Mouse (Mus musculus) spleen, adult 18-20 months (tissue): ENCODE data around the gene Mmp19.
"Not testable (repeated sequence)": the region's sequence is repeated elsewhere in the genome, so short reads cannot be mapped to it uniquely, and the experiment has no call there.

Experiments used
- DNase-seq, 2 experiments: peaks; one replicate each; pipeline ENCODE4 v3.0.0; 2022; ENCODE audit warnings: mixed read lengths in 2 of 2

Gene Mmp19

DNA sequence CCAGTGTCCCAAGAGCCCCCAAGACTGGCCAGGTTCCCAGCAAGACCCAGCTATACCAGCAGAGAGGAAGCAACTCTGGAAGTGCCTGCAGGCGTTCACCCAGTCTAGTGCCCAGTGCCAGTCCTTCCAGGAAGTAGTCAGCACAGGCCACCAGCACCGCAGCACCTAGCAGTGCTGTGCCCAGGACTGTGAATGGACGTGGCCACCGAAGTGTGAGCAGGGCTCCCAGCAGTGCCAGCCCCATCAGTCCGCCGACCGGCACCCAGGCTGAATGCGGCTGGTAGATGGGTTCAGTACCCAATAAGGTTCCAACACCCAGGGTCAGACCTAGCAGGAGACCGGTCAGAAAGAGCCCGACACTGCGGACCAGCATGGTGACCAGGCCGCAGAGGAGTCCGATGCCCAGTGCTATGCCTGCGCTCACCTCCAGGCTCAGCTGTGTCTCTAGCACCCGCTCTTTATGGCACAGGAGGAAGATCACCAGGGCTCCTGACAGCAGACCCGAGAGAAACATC lies 11.3 kb downstream of the Mmp19 start:
- DNase-seq: no peak

GRCm38 (mm10) chr10:128802956-128803355 lies 12.2 kb downstream of the Mmp19 start:
- no peak for DNase-seq

- DNase-seq: no peak
These were observed 12.7 kb downstream of the Mmp19 start for GRCm38 (mm10) chr10:128803361-128803760.

GRCm38 (mm10) chr10:128803771-128804270 lies 13.1 kb downstream of the Mmp19 start, which contains the start of gene Dnajc14:
Dnajc14 (plus strand) TSS chr10:128804062.
- peak in 1 of 2 experiments; percentile 13 for DNase-seq

DNA sequence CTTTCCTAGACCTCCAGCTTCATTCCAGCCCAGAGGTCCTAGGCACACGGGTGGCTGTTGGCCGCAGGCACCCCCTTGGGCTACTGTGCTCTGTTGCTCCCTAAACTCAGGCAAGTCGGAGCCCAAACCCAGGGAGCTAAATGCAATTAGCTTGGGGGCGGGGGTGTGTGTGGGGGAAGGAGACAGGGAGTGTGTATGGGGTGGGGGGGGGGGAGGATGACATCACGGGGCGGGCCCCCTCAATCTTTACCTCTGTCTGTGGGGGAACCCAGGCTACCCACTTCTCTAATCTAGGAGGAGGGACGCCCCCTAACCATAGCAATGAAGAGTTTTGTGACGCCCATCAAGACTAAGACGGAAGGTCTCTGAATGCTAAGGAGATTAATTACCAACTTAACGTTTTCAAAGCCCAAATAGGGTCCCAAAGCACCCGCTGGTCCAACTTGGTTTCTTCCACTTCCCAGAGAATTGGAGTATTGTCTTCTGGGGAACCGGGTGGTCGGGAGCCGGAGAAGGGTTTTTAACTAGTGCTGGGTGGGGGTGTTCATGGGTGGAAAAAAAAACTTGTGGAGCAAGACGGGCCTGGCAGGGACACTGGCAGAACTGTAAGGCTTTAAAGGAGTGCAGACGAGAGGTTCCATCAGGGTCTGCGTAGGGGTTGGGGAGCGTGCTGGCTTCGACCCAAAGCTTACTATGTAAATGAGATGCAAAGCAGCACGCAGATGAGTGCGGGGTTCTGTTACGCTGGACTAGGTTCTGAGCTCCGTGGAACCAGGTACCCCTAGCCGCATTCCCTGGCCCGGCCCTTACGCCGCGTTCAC lies 13.8 kb downstream of the Mmp19 start, which contains the start of gene Tmem198b:
TSS of gene Tmem198b (minus strand) at position 100 of the 821 bp plus-strand sequence.
- DNase-seq: peak; percentile 52 to 60

GRCm38 (mm10) chr10:128805092-128806000 lies 14.6 kb downstream of the Mmp19 start:
- DNase-seq: peak; percentile 91 to 93

GRCm38 (mm10) chr10:128806086-128806485 lies 15.4 kb downstream of the Mmp19 start:
- no peak for DNase-seq

DNA sequence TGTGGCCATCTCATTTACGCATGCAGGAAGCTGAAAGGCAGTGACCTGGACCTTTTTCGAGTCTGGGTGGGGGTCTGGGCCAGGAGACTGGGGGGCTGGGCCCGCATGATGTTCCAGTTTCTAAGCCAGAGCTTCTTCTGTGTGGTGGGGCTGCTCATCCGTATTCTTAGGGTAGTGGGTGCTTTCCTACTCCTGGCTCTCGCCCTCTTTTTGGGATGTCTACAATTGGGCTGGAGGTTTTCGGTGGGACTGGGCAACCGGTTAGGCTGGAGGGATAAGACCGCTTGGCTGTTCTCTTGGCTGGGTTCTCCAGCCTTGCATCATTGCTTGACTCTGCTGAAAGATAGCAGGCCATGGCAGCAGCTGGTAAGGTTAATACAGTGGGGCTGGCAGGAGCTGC lies 16.3 kb downstream of the Mmp19 start:
- no peak for DNase-seq

DNA sequence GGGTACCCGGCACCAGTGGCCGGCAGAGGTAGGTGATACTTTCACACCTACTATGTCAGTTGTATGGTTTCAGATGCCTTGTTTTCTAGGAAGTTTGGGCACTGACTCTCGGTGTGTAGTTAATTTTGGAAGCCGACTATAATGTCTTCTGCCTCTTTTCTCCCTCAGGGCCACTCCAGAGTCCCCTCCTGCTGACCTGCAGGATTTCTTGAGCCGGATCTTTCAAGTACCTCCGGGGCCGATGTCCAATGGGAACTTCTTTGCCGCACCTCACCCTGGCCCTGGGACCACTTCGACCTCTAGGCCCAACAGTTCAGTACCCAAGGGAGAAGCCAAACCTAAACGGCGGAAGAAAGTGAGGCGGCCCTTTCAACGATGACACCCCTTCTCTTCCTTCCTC lies 26.3 kb downstream of the Mmp19 start, which contains the start of gene Sarnp:
TSS of gene Sarnp (plus strand) at position 301 of the 400 bp plus-strand sequence.
- DNase-seq: no peak

GRCm38 (mm10) chr10:128820217-128820616 lies 29.5 kb downstream of the Mmp19 start:
- DNase-seq: no peak

DNA sequence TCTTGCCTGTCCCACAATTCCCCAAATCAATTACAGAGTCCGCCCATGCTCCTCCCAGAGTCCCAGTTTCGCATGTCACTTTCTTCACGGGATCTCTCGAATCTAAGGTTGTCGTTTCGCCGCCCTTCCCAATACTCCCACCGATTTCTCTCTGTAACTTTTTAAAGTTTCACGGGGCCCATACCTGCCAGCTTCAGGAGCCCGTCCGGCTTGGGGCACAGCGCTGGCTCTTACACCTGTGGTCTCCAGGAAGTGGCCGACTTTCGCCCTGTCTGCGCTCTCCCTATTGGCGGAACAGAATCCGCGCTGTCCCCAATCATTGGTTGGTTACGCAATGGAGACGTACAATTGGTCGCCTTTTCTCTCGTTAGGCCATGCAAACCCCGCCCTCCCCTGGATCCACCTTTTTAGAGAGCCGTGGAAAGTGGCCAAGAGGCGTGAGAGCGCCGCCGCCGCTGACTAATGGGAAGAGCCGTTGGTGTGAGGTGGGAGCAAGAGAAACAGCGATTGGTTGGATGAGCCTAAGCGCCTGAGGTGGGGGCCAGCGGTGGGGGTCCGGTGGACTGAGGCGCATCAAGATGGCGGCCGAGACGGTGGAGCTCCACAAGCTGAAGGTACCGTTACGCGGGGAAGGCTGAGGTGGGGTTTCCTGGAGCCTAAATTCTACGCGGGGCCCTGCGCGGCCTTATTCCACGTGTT lies 30.8 kb downstream of the Mmp19 start, which contains the start of gene Ormdl2:
TSS of gene Ormdl2 (minus strand) at position 288 of the 699 bp plus-strand sequence.
- peak; percentile 94 to 95 for DNase-seq

DNA sequence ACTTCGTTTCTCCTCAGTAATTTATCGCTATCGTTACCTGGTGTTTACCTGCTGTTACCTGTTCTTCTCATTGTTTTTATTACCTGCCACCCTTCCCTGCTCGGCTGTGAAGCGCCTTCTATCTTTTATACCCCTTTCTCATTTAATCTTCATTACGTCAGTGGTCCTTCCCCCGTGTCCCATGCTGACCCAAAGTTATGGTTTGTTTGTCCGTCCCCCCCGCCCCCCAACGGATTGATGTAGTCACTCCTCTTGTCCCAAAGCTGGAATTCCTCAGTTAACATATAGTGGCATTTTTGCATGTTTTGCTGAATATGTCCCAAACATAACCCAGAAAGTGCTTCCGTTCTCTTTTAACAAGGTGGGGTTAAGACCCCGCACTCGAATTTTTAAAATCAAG lies 31.4 kb downstream of the Mmp19 start:
- DNase-seq: no peak

DNA sequence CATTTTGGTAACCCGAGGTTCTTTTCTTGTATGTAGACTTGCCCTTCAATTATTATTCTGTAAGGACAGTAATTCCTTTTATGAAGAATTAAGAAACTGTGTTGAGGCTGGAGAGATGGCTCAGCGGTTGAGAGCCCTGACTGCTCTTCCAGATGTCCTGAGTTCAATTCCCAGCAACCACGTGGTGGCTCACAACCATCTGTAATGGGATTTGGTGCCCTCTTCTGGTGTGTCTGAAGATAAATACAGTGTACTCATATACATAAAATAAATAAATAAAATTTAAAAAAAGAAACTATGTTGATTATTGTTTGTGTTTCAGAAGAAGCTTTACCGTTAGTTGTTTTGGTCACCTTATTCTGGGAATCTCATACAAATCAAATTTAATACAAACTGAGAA lies 32.4 kb downstream of the Mmp19 start:
- not testable (repeated sequence) for DNase-seq

DNA sequence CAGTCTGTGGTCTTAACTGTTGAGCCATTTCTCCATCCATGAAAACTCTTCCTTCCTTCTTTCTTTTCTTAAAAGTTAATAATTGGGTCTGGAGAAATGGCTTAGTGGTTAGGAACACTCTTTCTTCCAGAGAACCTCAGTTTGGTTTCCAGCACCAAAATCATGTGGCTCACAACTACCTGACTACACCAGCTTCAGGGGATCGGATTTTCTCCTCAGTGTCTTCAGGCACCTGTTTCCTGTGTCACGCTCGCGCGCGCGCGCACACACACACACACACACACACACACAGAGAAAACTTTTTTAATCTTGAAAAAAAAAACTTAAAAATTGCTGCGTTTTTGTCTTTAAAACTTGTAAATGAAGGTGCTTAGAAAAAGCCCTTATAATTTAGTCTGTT lies 33.1 kb downstream of the Mmp19 start:
- no peak for DNase-seq

DNA sequence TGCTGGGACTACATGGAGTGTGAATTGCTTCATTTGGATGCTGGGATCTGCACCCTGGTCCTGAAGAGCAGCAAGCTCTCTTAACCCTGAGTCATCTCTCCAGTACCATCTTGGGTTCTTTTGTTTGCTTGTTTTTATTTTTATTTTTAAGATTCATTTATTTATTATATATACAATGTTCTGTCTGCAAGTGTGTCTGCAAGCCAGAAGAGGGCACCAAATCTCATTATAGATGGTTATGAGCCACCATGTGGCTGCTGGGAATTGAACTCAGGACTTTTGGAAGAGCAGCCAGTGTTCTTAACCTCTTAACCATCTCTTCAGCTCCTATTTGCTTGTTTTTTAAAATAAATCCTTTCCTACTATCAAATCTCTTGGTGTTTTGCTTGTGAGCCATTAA lies 46.7 kb downstream of the Mmp19 start:
- no peak for DNase-seq

DNA sequence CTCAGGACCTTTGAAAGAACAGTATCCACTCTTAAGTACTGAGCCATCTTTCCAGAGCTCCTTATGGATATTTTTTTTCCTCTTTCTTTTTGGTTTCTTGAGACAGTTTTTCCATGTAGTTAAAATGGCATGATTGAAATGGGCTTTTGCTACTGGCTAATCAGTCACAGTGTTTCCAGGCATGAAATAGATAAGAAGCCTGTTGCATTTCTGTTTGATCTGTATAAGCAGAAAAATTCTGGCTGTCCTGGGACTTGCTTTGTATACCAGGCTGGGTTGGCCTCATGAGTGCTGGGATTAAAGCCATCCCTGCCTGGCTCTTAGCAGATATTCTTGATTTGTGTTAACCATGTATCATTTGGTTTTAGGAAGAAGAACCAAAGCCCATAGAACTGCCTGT lies 48.7 kb downstream of the Mmp19 start:
- no peak for DNase-seq

DNA sequence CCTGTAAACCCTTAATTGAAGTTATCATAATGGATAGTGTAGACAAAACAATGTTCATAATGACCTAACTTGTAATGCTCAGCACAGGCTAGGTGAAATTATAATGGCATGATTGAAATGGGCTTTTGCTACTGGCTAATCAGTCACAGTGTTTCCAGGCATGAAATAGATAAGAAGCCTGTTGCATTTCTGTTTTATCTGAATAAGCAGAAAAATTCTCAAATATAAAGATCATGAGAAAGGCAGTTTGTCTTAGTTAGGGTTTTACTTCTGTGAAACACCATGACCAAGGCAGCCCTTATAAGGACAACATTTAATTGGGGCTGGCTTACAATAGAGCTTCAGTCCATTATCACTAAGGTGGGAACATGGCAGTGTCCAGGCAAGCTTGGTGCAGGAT lies 49.9 kb downstream of the Mmp19 start:
- no peak for DNase-seq

DNA sequence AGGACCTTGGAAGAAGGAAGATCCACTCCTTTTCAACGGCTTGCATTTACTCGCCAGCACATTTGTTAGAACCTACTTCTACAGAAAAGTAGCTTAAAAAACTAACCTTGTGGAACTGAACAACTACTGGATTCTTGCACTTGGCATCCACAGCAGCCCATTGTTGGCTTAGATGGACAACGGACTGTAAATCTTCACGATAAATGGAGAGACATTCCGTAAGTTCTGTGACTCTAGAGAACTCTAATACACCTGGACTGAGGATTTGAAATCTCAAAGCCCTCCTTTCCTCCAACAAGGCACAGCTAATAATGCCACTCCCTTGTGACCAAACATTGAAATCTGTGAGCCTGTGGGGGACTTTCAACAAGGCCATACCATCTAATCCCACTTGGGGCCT lies 52.5 kb downstream of the Mmp19 start:
- no peak for DNase-seq

DNA sequence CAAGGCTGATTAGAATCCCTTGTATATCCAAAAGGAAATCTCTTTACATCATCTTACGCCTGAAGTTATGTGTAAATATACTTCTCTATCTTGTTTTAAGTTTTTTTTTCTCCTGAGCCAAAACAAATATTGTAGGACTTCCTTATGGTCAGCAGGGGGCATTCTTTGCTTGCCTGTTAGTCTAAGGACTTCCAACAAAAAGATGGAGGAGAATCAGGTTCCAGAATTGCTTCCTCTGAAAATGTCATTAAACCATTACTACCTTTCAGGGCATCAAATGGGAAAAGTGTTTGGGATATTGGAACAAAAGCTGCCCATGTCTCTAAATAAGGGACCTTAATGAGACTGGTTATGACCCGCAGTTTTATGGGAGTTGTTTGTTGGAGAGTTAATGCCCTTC lies 54.8 kb downstream of the Mmp19 start:
- no peak for DNase-seq

DNA sequence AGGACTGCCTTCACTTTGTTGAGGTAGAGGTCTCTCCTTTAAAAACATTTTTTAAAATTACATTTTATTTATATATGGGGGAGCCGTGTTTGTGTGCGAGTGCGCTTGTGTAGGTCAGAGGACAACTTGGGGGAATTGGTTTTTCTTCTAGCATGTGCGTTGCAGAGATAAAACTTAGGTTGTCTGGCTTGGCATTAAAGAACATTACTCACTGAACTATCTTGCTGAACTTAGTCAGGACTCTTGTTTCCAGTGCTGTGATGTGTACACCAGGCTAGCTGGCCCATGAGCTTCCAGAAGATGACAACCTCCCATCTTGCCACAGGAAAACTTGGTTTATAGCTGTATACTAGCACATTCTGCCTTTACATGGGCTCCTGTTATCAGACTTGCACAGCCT lies 56.0 kb downstream of the Mmp19 start:
- DNase-seq: no peak

GRCm38 (mm10) chr10:128848426-128848825 lies 57.7 kb downstream of the Mmp19 start:
- no peak for DNase-seq

GRCm38 (mm10) chr10:128850339-128850738 lies 59.6 kb downstream of the Mmp19 start:
- DNase-seq: no peak
